Comparison of ENCODE assay signal across 16 mouse cellular contexts in genomic region chr4:149429592-149429991, GRCm38 (mm10). TPM values are rescaled to one million over a fixed set of nuclear protein-coding genes. Genes with fewer than 3 reads are reported as not detected.
"Had no signal": no experiment of that assay in that cellular context is flagged by ENCODE, and none has a peak within 500 bp of the region (broad histone marks: within the 10 kb centered on the region; RNA-seq: fewer than 3 reads in every experiment).

No protein-coding gene starts in this region.

- H3K4me3 ChIP-seq: layer of hippocampus, adult 2 months; limb, embryonic 12.5 days; liver, embryonic 13.5 days; lung, embryonic 15.5 days; midbrain, embryonic 12.5 days; neural tube, embryonic 13.5 days had no signal

- H3K27ac ChIP-seq: layer of hippocampus, adult 2 months; limb, embryonic 12.5 days; liver, embryonic 13.5 days; lung, embryonic 15.5 days; midbrain, embryonic 12.5 days; neural tube, embryonic 13.5 days had no signal

- DNase-seq: kidney, postnatal 10 days; kidney, postnatal 4 days; liver; liver, embryonic 13.5 days; liver, postnatal 0 days; right cerebral cortex, postnatal 14 days had no signal

- H3K4me1 ChIP-seq: limb, embryonic 12.5 days had no signal

- H3K27me3 ChIP-seq: limb, embryonic 12.5 days; liver, embryonic 13.5 days; lung, embryonic 15.5 days; midbrain, embryonic 12.5 days; neural tube, embryonic 13.5 days had no signal

RNA-seq across cellular contexts. Expression of gene Rbp7, which starts 25.2 kb away (rescaled TPM):
- total RNA-seq: layer of hippocampus, adult 2 months; layer of hippocampus, postnatal 10 days; left cerebral cortex, postnatal 25 days; megakaryocyte-erythroid progenitor cell, adult 5-6 weeks had no signal
- polyA plus RNA-seq: limb, embryonic 12.5 days; liver, embryonic 13.5 days; liver, postnatal 0 days; midbrain, embryonic 12.5 days; neural tube, embryonic 13.5 days; spleen, adult 2 months had no signal

RNA-seq across cellular contexts. Expression of gene Tmem274, which starts 47.6 kb away (rescaled TPM):
- total RNA-seq: layer of hippocampus, adult 2 months; layer of hippocampus, postnatal 10 days; left cerebral cortex, postnatal 25 days; megakaryocyte-erythroid progenitor cell, adult 5-6 weeks had no signal
- polyA plus RNA-seq: liver, embryonic 13.5 days; liver, postnatal 0 days; midbrain, embryonic 16.5 days; neural tube, embryonic 13.5 days; spleen, adult 2 months had no signal
